Mouse (Mus musculus) liver, adult (tissue): ENCODE measurements around the gene Ak8.

Source experiments
- GATA4 ChIP-seq: IDR thresholded peaks from 2 replicates; pipeline ENCODE4 v1.6.1; 2014; ENCODE audit warnings: mild to moderate bottlenecking, low read length; ENCODE audit not compliant: insufficient replicate concordance

Ak8 gene

GRCm38 (mm10) chr2:28767041-28767440 lies 67.1 kb downstream of the Ak8 start:
- no peak for TF ChIP-seq GATA4

GRCm38 (mm10) chr2:28770697-28771096 lies 70.7 kb downstream of the Ak8 start:
- TF ChIP-seq GATA4 = no peak

- TF ChIP-seq GATA4 = no peak
These were observed 74.1 kb downstream of the Ak8 start for GRCm38 (mm10) chr2:28774073-28774472.

GRCm38 (mm10) chr2:28776728-28777127 lies 76.8 kb downstream of the Ak8 start:
- TF ChIP-seq GATA4 = no peak

- TF ChIP-seq GATA4 = no peak
These were observed 80.2 kb downstream of the Ak8 start for GRCm38 (mm10) chr2:28780001-28780782.

- TF ChIP-seq GATA4 = no peak
These were observed 81.3 kb downstream of the Ak8 start for GRCm38 (mm10) chr2:28781310-28781709.

- TF ChIP-seq GATA4 = no peak
These were observed 86.5 kb downstream of the Ak8 start for GRCm38 (mm10) chr2:28786355-28787066.

- TF ChIP-seq GATA4 = no peak
These were observed 87.2 kb downstream of the Ak8 start for GRCm38 (mm10) chr2:28787067-28787619.

- TF ChIP-seq GATA4 = no peak
These were observed 93.1 kb downstream of the Ak8 start for GRCm38 (mm10) chr2:28792931-28793610.

- TF ChIP-seq GATA4 = no peak
These were observed 94.7 kb downstream of the Ak8 start for GRCm38 (mm10) chr2:28794623-28795022.

GRCm38 (mm10) chr2:28796298-28796697 lies 96.3 kb downstream of the Ak8 start:
- TF ChIP-seq GATA4 = no peak

- no peak for TF ChIP-seq GATA4
These were observed 97.6 kb downstream of the Ak8 start for GRCm38 (mm10) chr2:28797490-28798106.

GRCm38 (mm10) chr2:28798390-28798789 lies 98.4 kb downstream of the Ak8 start:
- no peak for TF ChIP-seq GATA4

GRCm38 (mm10) chr2:28799575-28799974 lies 99.6 kb downstream of the Ak8 start:
- TF ChIP-seq GATA4 = no peak

- TF ChIP-seq GATA4 = no peak
These were observed 103.4 kb downstream of the Ak8 start for GRCm38 (mm10) chr2:28803406-28803805.
